Mouse (Mus musculus): ENCODE measurements around the gene H2-Q10.
"Not testable (repeated sequence)": the region's sequence is repeated elsewhere in the genome, so short reads cannot be mapped to it uniquely, and the experiment has no call there.

The H2-Q10 gene

DNA sequence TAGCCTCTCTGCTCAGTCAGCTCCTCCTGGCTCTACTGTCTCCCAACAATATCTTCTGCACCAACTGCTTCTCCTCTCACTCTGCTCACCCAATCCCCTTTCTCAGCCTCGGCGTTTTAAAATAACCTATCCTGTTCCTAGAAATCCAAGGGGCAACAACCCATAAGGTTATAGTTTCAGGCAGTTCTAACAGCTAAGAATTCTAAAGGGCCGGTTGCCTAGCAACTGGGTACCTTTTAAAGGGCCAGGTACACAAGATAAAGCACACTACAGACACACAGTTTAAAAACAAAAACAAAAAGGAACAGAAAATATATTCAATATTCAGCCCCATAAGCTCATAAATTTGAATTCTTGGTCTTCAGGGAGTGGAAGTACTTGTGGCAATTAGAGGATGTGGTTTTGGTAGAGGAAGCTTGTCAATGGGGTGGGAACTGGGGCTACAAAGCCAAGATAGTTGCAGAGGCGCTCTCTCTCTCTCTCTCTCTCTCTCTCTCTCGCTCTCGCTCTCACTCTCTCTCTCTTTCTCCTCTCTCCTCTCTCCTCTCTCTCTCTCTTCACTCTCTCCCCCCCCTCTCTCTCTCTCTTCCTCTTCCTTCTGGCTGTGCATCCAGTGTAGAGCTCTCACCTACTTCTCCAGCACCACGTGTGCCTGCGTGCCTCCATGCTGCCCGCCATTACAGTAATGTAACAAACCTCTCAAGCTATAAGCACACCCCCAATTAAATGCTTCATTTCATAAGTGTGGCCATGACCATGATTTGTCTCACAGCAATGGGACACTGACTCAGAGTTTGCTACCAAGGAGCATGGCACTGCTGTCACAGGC is 9.2 kb upstream of the H2-Q10 start:
- DNase-seq: not testable (repeated sequence)

DNA sequence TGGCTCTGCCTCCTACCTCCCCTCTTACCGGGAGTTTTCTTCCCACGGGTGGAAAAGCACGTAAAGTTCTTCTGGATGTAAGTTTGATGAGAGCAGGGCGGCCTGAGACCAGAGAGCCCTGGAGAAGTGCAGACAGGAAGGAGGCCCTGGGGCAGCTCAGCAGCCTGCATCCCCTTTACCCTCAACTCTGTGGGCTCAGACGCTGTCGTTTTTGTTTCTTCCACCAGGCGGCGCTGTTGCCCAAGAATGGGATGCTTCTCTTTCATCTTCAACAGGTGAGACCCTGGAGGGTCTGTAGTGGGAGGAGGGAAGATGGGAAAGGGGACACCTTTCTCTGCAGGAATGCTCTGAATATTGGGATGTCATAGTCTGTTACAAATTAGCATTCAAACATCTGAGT is 4.2 kb upstream of the H2-Q10 start:
- not testable (repeated sequence) for DNase-seq

DNA sequence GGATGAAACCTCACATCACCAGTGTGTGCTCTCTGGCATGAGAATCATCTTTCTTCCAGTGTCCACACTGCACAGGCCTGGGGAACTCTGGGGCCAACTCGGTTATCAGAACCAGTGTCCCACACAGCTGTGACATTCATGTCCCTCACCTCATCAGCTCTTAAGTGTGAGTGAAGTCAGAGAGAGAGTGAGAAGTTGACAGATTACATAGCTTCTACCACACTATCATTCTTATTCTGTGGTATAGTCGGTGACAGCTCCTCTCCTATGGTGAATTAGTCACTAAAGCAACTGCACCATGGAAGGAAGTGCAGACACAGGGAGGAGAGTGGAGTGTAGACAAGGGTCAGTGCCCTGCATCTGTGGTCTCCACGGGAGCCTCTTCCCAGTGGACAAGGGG is 953 bp upstream of the H2-Q10 start:
- DNase-seq: not testable (repeated sequence)

DNA sequence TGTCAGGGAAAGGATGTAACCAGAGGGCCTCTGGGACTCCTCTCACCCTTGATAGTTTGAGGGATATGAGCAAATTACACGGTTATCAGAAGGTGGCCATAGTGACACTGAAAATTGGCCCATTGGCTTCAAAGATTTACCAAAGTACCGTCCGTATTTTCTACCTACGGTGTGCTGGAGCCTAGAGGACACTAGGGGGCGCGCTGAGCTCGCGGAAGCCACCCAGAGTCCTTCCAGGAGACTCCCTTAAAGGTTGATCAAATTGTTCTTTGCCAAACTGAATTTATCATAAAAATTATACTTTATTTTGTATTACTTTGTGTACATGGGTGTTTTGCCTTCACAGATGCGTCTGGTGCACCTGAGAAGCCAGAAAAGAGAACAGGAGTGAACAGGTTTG is 14.2 kb downstream of the H2-Q10 start:
- peak; percentile 63 for DNase-seq

- DNase-seq: no peak
These were observed 15.8 kb downstream of the H2-Q10 start for GRCm38 (mm10) chr17:35485702-35486101.

DNA sequence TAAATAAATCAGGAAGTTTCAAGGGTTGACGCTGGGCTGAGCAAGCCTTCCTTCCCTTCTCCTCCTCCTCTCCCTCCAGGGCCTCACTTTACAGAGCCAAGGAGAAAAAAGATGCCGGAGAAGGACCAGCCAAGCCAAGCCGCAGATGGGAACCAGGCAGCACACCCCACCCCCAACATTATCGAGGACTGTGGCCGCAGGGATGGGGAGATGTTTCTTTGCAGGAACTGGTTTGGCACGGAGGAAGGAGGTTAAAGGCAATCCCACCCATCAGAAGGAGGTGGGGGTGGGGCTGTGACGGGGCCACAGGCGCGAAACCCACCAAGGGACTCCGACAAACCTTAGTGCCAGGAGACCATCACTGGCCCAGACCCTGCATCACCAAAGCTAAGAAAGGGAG is 16.8 kb downstream of the H2-Q10 start:
- DNase-seq: no peak

DNA sequence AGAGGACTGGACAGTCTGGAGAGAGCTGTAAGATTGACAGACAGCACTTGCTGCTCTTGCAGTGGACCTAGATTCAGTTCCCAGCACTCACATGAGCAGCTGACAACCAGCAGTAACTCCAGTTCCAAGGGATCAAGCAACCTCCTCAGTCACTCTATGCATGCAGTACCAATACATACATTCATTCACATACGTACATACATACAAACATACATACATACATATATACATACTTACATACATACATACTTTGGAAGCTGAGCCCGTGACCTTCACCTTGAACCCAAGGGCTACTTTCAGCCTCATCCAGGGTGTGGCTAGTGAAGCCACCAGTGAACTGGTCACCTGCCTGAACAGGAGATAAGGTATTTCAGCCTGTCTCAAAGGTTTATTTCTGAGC is 18.2 kb downstream of the H2-Q10 start:
- no peak for DNase-seq

DNA sequence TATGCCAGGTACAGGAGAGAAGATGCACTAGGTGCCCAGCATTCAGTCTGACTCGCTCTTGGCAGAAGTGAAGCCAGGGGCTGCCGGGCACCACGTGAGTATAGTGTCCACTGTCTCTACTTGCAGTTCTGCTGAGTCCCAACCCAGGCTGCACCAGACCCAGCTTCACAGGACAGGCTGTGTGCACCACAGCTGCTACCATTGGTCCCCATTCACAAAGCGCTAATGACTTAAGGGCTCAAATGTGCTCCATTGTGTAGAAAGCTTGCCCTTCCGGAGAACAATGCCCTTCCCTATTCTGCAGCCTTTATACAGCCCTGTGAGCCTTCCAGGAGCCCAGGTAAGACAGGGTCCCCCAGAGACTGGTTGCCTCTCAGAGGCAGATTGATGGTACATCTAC is 20.4 kb downstream of the H2-Q10 start:
- DNase-seq: no peak

- no peak for DNase-seq
These were observed 27.2 kb downstream of the H2-Q10 start for GRCm38 (mm10) chr17:35497124-35497523.

DNA sequence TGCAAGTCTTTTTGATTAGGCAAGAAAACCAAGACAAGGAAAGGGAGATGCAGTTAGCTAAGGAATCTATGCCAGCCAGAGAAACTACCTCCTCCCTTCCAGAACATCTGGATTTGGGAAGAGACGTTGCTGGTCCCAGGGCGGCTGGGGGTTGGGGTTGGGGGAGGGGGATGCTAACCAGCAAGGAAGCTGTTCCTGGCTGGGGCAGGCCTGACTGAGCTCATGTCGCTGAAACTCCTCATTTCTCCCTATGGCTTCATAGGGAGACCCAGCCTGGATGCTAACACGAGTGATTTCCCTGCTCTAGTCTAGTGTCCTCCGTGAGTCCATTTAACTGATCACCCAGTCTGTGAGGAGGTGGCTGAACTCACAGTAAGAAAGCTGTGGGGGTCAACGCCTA is 32.3 kb downstream of the H2-Q10 start:
- no peak for DNase-seq

DNA sequence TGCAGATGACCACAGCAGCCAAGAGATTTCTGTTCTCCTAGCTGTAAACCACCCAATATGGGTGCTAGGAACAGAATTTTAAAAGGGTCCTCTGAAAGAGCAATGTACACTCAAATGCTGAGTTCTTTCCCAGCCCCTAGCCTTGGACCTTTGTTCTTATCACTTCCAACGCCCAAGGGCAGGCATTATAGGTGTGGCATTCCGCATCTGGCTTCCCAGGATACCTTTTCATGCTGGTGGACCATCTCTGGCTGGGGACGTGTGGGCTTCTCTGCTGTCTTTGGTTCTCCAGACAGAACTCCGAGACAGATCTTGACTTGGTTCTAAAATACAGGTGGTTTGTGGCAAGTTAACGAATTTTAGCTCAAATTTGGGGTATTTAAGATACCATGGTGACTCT is 32.9 kb downstream of the H2-Q10 start:
- no peak for DNase-seq

DNA sequence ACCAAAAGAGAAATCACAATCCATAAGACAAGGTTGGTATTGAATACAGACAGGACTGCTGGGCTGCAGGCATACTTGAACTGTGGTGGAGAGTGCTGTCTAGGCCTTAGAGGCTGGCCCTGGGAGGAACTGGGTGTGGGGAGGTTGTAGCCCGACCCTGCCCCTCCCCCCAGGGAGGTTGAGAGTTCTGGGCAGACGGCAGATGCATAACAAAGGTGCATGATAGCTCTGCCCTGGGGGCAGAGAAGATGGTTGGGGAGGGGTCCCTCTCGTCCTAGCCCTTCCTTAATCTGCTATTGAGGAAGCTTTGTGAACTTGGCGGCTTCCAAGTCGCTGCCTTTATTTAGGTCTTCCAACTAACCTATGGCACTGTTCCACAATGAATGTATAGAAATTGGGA is 34.0 kb downstream of the H2-Q10 start:
- no peak for DNase-seq

DNA sequence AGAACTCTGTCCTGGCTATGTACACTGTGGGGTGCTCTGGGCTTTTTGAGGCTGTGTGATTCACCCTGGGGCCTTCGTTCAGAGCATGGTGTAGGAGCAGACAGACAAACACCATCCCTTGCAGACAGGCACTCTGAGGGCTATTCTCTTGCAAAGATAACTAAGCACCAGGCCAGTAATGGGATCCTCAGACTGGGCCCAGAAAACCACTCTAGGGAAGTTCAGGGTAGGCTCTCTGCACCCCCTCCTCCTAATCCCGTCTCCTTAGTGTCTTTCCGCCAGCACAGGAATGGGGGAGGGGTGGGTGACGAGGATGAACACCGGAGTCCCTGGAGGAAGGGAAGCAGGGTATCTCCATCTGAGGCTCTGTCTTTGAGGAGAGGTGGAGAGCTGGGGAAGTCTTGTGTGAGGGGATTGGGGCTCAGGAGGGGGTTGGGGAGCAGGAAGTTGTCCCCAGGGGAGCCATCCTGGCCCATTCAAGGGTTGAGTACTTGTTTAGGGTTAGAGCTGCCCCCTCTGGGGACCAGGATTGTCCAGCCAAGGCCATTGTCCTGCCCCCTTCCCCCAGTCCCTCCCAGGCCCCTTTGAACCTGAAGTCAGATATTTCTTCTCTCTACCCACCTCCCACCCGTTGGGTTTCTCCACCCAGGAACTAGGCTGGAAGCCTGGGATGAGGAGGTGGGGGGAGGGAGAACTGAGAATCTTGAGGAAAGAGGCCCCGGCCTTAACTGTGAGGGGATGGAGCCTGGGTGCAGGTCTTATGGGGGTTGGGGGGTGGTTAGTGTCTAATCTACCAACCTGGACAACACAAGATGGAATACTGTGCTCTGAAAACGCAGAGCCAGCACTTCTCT is 35.0 kb downstream of the H2-Q10 start:
- no peak for DNase-seq

DNA sequence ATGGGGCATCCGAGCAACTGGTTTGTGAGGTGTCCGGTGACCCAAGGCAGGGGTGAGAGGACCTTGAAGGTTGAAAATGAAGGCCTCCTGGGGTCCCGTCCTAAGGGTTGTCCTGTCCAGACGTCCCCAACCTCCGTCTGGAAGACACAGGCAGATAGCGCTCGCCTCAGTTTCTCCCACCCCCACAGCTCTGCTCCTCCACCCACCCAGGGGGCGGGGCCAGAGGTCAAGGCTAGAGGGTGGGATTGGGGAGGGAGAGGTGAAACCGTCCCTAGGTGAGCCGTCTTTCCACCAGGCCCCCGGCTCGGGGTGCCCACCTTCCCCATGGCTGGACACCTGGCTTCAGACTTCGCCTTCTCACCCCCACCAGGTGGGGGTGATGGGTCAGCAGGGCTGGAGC is 35.9 kb downstream of the H2-Q10 start, which contains the start of gene Pou5f1:
Gene Pou5f1, plus strand, starts transcription at position 243 of the 400 bp plus-strand sequence.
- no peak for DNase-seq

DNA sequence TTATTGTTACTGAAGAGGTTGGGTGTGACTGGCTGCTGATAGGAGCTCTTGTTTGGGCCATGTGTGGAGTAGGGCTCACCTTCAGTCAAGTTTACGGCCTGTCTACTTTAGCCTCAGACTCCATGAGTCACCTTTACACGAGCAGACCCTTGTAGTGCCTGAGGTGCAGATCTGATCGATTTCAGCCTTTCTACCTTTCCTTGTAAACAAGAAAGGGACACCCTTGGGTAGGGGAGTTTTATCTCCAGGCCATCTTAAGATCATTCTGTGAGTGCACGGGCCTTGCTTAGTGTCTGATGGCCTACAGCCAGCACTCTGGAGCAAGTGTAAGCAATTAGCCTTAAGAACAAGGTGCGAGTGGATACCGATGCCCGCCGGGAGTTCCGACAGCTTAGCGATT is 37.0 kb downstream of the H2-Q10 start:
- DNase-seq: no peak

- no peak for DNase-seq
These were observed 37.8 kb downstream of the H2-Q10 start for GRCm38 (mm10) chr17:35507556-35508260.

DNA sequence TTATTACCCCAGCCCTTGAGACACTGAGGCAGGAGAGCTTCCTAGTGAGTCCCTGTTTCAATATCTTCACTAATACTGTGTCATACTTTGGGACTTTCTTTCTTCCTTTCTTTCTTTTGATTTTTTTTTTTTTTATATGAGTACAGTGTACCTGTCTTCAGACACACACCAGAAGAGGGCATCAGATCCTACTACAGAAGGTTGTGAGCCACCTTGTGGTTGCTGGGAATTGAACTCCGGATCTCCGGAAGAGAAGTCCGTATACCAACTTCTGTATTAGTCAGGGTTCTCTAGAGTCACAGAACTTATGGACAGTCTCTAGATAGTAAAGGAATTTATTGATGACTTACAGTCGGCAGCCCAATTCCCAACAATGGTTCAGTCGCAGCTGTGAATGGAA is 38.4 kb downstream of the H2-Q10 start:
- DNase-seq: not testable (repeated sequence)

DNA sequence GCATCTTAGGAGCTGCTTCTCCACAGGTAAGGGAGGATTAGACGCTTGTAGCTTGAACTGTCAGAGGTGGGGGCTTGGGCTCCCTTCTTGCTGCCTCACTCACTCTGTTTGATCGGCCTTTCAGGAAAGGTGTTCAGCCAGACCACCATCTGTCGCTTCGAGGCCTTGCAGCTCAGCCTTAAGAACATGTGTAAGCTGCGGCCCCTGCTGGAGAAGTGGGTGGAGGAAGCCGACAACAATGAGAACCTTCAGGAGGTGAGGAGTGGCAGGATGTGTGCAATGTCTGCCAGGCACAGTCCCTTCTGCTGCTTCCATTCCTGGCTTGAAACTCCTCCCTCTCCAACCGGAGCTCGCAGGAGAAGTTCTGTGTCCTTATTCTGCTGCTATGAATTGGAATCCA is 39.4 kb downstream of the H2-Q10 start:
- DNase-seq: no peak

GRCm38 (mm10) chr17:35512916-35513626 is 43.2 kb downstream of the H2-Q10 start:
- no peak for DNase-seq

DNA sequence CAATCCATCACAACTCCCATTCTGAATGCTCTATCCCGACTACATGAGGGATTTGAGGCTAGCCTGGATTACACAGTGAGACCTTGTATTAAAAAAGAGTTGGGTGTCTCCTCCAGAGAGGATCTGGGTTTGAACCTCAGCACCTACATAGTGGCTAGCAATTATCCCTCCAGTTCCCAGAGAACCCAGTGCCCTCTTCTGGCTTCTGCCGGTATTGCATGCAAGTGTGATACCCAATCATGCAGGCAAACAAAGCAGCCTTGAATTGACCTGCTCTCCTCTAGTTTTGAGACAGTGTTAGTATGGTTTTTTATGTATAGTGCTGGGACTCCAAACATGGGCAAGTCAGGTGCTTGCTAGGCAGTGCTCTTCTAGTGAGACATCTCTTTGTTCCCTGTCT is 44.0 kb downstream of the H2-Q10 start:
- DNase-seq: peak; percentile 74

GRCm38 (mm10) chr17:35514756-35515155 is 44.9 kb downstream of the H2-Q10 start:
- no peak for DNase-seq

DNA sequence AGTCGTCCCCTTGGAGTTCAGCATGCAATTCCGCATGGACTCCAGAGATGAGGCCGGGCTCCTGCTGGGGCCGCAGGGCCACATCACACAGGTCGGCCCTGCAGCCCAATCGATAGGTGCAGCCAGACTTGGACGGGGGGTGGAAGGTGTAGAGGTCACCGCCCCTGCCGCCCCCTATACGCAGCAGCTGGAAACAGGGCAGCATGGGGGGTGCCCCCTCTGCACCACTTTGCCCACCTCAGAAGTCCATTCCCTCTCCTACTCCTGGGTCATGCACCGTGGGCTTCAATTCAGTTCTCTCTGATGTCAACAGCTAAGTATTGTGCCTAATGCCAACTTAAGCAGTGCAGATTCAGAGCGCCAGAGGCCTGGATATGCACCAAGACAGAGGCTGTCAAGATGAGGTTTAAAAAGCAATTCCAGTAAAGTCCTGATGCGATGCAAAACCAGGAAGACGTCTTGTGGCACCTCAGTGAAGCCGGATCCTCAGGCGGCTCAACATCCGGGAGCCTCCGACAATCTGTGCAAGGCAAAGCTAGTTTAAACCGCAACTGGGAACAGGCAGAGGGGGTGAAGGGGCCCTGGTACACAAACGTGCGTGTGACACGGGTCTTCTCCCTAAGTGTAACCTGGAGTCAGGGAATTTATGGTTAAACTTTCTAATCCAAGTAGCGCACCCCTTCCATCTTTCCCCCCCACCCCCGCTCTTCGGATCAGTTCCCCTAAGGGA is 46.2 kb downstream of the H2-Q10 start:
- peak; percentile 41 for DNase-seq
